Mouse (Mus musculus) heart, postnatal 0 days (tissue): ENCODE data around the gene Sspo. TPM values are rescaled to one million over a fixed set of nuclear protein-coding genes. Genes with fewer than 3 reads are reported as not detected.
A peak's percentile ranks its signal among the peaks of the same experiment; 100 is the strongest.

Experiments used
- ATAC-seq: fragments of 200-750 bp; cut with Nextera tagmentation; 2 replicates; pipeline ENCODE4 v1.8.0; 2017; ENCODE audit warnings: low read depth, moderate number of reproducible peaks, moderate library complexity; ENCODE audit not compliant: insufficient read depth
- DNase-seq: peaks from one replicate; pipeline ENCODE4 v3.0.0-alpha.2; 2016; ENCODE audit warnings: low spot score
- H3K27ac ChIP-seq: fragments of 300-500 bp; sonication (generic); 2 replicates; pipeline ENCODE4 v1.5.1; 2014; ENCODE audit warnings: low read depth, mild to moderate bottlenecking
- H3K27me3 ChIP-seq: fragments of 300-500 bp; sonication (generic); 2 replicates; pipeline ENCODE4 v1.6.1; 2014; ENCODE audit warnings: low read length, mixed read lengths; ENCODE audit not compliant: control insufficient read depth, insufficient read depth
- H3K36me3 ChIP-seq: fragments of 300-500 bp; sonication (generic); replicated peaks from 2 replicates; pipeline ENCODE4 v1.6.1; 2014; ENCODE audit warnings: low read length, mixed read lengths; ENCODE audit not compliant: control insufficient read depth, insufficient read depth
- H3K4me1 ChIP-seq: fragments of 300-500 bp; sonication (generic); 2 replicates; pipeline ENCODE4 v1.6.1; 2014; ENCODE audit warnings: antibody characterized with exemption; ENCODE audit not compliant: control insufficient read depth, insufficient read depth
- H3K4me2 ChIP-seq: fragments of 300-500 bp; sonication (generic); 2 replicates; pipeline ENCODE4 v1.6.1; 2014; ENCODE audit warnings: low read depth, mild to moderate bottlenecking, low read length, moderate library complexity
- H3K4me3 ChIP-seq: fragments of 300-500 bp; sonication (generic); 2 replicates; pipeline ENCODE4 v1.5.1; 2014; ENCODE audit warnings: low read depth, low read length
- H3K9ac ChIP-seq: fragments of 300-500 bp; sonication (generic); replicated peaks from 2 replicates; pipeline ENCODE4 v1.6.1; 2014; ENCODE audit warnings: low read depth, low read length, mixed read lengths
- H3K9me3 ChIP-seq: fragments of 300-500 bp; sonication (generic); replicated peaks from 2 replicates; pipeline ENCODE4 v1.6.1; 2016; ENCODE audit warnings: low read length; ENCODE audit not compliant: control insufficient read depth
- CTCF ChIP-seq: IDR thresholded peaks from 2 replicates; pipeline ENCODE4 v1.5.1; 2016; ENCODE audit warnings: antibody characterized with exemption, control low read depth, low read depth
- EP300 ChIP-seq: IDR thresholded peaks from 2 replicates; pipeline ENCODE4 v1.6.1; 2016; ENCODE audit warnings: antibody characterized with exemption, low read depth
- WGBS: fragments of 180-500 bp; shearing (Covaris S2); extraction: QIAGEN DNeasy Blood & Tissue Kit; methylation state at CpG from one replicate; pipeline ENCODE4 v1.1.7; 2014; 5-methylcytosine and 5-hydroxymethylcytosine counted together
- polyA plus RNA-seq: library from polyadenylated mRNA; unstranded; fragments of >200 nt; fragmentation: Nextera tagmentation; extraction: Ambion mirVana; gene quantifications from 2 replicates; pipeline ENCODE4 v1.2.1, GENCODE M21; 2015
- total RNA-seq: library from RNA; depleted of rRNA; stranded (reverse); fragments of >200 nt; gene quantifications from 2 replicates; pipeline ENCODE4 v1.2.3, GENCODE M21; 2014; ENCODE audit warnings: low replicate concordance

Gene Sspo
- total and polyA plus RNA-seq, 2 experiments from 2014 or later, result 0.15 to 3.4 TPM

- H3K36me3 ChIP-seq, result no peaks in the 10 kb centered on the region
- H3K9me3 ChIP-seq, result no peaks in the 10 kb centered on the region
- H3K4me3 ChIP-seq, result no peak overlapping the region
- no peaks in the 10 kb centered on the region for H3K27me3 ChIP-seq
- ATAC-seq (no peak), DNase-seq (peak; percentile 30)
- 55% methylated on average over 7 of the region's 7 CpGs for WGBS
- no peak overlapping the region for H3K27ac ChIP-seq
- TF ChIP-seq CTCF, result no peak
- TF ChIP-seq EP300, result no peak
- H3K4me2 ChIP-seq, result no peak overlapping the region
- no peaks in the 10 kb centered on the region; the same call in 1 of the 2 replicates for H3K4me1 ChIP-seq
- H3K9ac ChIP-seq, result no peak overlapping the region
Observed at GRCm38 (mm10) chr6:48448527-48448926, 498 bp downstream of the Sspo start.

- no peak overlapping the region for H3K9ac ChIP-seq
- H3K9me3 ChIP-seq, result no peaks in the 10 kb centered on the region
- H3K4me2 ChIP-seq, result no peak overlapping the region
- no peak overlapping the region for H3K4me3 ChIP-seq
- ATAC-seq (no peak), DNase-seq (no peak)
- no peaks in the 10 kb centered on the region for H3K36me3 ChIP-seq
- WGBS, result 63% methylated on average over 1 of the region's 1 CpGs
- TF ChIP-seq CTCF (no peak), EP300 (no peak)
- no peak overlapping the region for H3K27ac ChIP-seq
- H3K4me1 ChIP-seq, result no peaks in the 10 kb centered on the region
- H3K27me3 ChIP-seq, result no peaks in the 10 kb centered on the region
Observed at GRCm38 (mm10) chr6:48452151-48452550, 4.1 kb downstream of the Sspo start.

GRCm38 (mm10) chr6:48452771-48453170 lies 4.7 kb downstream of the Sspo start:
- H3K9ac ChIP-seq, result no peak overlapping the region
- H3K27ac ChIP-seq, result no peak overlapping the region
- no peak for ATAC-seq
- TF ChIP-seq EP300 (no peak), CTCF (no peak)
- 53% methylated on average over 3 of the region's 3 CpGs for WGBS
- H3K27me3 ChIP-seq, result no peaks in the 10 kb centered on the region
- no peaks in the 10 kb centered on the region for H3K9me3 ChIP-seq
- no peak for DNase-seq
- no peaks in the 10 kb centered on the region for H3K36me3 ChIP-seq
- H3K4me1 ChIP-seq, result no peaks in the 10 kb centered on the region
- H3K4me3 ChIP-seq, result no peak overlapping the region
- H3K4me2 ChIP-seq, result no peak overlapping the region

DNA sequence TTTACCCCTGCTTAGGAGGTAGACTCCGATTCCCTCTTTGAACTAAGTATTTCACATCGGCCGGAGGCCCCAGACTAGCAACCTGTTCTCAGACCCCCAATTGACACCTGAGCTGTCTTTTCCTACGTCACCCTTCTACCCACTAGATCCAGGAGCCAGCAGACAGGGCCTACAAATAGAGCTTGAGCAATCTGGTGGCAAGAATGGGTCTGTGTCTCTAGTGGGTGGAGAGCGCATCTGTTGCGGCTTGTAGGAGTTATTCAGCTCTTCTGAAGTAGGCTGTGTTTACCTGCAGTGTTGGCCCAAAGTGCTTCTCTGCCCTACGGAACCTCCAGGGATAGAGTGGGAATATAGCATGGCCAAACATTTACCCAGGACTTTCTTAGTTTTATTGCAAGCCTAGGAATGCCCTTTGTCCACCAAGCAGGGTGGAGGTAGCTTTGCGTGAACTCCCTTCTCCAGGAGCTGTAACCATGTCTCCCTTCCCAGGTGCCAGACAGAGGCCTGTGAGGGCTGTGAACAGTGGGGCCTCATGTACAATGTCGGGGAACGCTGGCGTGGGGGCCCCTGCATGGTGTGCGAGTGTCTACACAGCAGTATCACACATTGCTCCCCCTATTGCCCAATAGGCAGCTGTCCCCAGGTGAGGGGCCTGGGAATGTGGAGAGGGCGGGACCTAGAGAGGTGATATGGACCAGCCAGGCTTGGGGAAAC lies 17.1 kb downstream of the Sspo start:
- Histone ChIP-seq H3K9me3 (no peaks in the 10 kb centered on the region), H3K4me3 (no peak overlapping the region), H3K27me3 (no peaks in the 10 kb centered on the region), H3K27ac (no peak overlapping the region), H3K4me2 (no peak overlapping the region), H3K36me3 (no peaks in the 10 kb centered on the region), H3K9ac (no peak overlapping the region), H3K4me1 (no peaks in the 10 kb centered on the region)
- TF ChIP-seq EP300 (no peak), CTCF (no peak)
- no peak for DNase-seq
- ATAC-seq, result no peak
- WGBS, result 82% methylated on average over 13 of the region's 13 CpGs

- Histone ChIP-seq H3K9me3 (no peaks in the 10 kb centered on the region), H3K4me3 (no peak overlapping the region), H3K36me3 (no peaks in the 10 kb centered on the region), H3K9ac (no peak overlapping the region), H3K27me3 (no peaks in the 10 kb centered on the region), H3K27ac (no peak overlapping the region), H3K4me1 (no peaks in the 10 kb centered on the region), H3K4me2 (no peak overlapping the region)
- no peak for TF ChIP-seq EP300
- no peak for TF ChIP-seq CTCF
- WGBS, result 15% methylated on average over 6 of the region's 6 CpGs
- DNase-seq (no peak), ATAC-seq (no peak)
Observed at GRCm38 (mm10) chr6:48466715-48467114, 18.7 kb downstream of the Sspo start.

DNA sequence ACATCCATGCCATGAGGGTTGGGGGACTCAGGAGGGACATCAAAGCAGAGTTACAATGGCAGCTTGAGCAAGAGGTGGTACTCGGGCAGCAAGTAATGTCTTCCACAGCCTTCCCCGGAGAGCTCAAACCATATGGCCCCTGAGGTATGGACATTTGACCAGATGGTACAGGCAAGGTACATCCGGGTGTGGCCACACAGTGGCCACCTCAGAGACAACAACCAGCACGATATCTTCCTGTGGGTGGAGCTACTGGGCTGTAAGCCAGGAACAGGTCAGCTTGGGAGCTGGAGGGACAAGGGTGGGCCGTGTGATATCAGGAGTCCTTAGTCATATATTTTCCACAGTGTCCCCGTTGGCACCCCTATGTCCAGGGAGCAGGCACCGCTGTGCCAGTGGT lies 19.5 kb downstream of the Sspo start:
- Histone ChIP-seq H3K27ac (no peak overlapping the region), H3K36me3 (no peaks in the 10 kb centered on the region), H3K4me2 (no peak overlapping the region), H3K27me3 (no peaks in the 10 kb centered on the region), H3K4me1 (no peaks in the 10 kb centered on the region), H3K9me3 (no peaks in the 10 kb centered on the region), H3K9ac (no peak overlapping the region), H3K4me3 (no peak overlapping the region)
- DNase-seq (no peak), ATAC-seq (no peak)
- no peak for TF ChIP-seq EP300
- WGBS, result 73% methylated on average over 7 of the region's 7 CpGs
